Mouse (Mus musculus): Measurements from ENCODE around the gene Slc50a1. TPM values are rescaled to one million over a fixed set of nuclear protein-coding genes. Genes with fewer than 3 reads are reported as not detected.

Gene Slc50a1
- polyA plus RNA-seq, 1 experiment from 2014 or later: 81.7 TPM

DNA sequence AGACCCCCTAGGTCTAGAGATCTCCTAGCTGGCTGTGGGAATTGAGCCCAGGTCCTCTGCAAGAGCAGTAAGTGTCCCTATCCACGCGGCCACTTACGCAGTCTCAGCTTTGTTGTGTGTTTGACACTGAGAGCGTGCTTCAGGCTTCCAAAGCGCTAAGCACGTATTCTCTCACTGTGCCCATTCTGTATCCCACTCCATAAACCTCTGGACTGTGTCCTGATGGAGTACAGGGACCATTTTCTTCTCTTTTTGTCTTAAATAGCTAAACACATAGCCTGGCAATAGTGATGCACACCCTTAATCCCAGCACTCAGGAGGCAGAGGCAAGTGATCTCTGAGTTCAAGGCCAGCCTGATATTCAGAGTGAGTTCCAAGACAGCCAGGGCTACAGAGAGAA, 28.5 kb upstream of the Slc50a1 start:
- WGBS: 85% methylated on average over 6 of the region's 6 CpGs
- H3K9me3 ChIP-seq (replicated peaks; ENCODE audit: control insufficient read depth, low read length): no peaks in the 10 kb centered on the region
- H3K27me3 ChIP-seq (ENCODE audit: control insufficient read depth, insufficient read depth, low read length): no peaks in the 10 kb centered on the region; the same call in 1 of the 2 replicates
- H3K4me1 ChIP-seq (ENCODE audit: control insufficient read depth, insufficient read depth, low read length): peaks cover 5% of the 10 kb centered on the region; the same call in 1 of the 2 replicates
- no peak overlapping the region for H3K27ac ChIP-seq (ENCODE audit: low read length)
- no peaks in the 10 kb centered on the region for H3K36me3 ChIP-seq (ENCODE audit: control insufficient read depth, insufficient read depth, low read length)
- H3K4me3 ChIP-seq (replicated peaks; ENCODE audit: low read length): no peak overlapping the region
- no peak overlapping the region for H3K4me2 ChIP-seq (ENCODE audit: low read depth, low read length)
- no peak for ATAC-seq (ENCODE audit: insufficient read depth, low FRiP score)
- no peak overlapping the region for H3K9ac ChIP-seq (ENCODE audit: low read length)

DNA sequence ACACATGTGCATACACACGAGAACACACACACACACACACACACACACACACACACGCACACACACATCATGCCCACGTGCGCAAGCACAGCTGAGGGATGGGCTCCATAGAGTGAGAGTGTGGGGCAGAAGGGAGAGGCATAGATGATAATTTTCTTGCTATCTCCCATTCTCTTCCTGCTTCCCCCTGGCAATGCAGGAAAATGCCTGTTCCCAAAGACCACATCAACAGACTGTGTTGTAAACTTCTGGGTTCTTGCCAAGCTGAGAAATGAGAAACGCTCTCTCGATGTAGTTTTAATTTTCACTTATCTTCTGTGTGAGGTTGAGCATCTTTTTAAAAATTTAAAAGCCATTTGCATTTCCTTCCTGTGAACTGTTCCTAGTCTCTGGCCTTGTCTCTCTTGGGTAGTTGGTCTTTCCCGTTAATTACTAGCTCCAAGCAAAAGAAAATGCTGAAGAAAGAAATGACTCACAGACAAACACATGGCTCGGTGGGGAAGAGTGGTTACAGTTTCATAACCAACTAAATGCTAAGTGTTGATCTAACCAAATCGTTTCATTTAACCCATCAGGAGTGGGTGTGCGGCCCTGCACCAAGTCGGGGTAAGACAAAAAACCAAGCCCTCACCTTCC, 26.5 kb upstream of the Slc50a1 start:
- Histone ChIP-seq H3K27me3 (ENCODE audit: control insufficient read depth, insufficient read depth, low read length) (no peaks in the 10 kb centered on the region; the same call in 1 of the 2 replicates), H3K9me3 (replicated peaks; ENCODE audit: control insufficient read depth, low read length) (no peaks in the 10 kb centered on the region), H3K9ac (ENCODE audit: low read length) (no peak overlapping the region), H3K4me3 (replicated peaks; ENCODE audit: low read length) (no peak overlapping the region), H3K4me2 (ENCODE audit: low read depth, low read length) (no peak overlapping the region), H3K4me1 (ENCODE audit: control insufficient read depth, insufficient read depth, low read length) (peaks cover 5% of the 10 kb centered on the region; the same call in 1 of the 2 replicates), H3K27ac (ENCODE audit: low read length) (no peak overlapping the region), H3K36me3 (ENCODE audit: control insufficient read depth, insufficient read depth, low read length) (no peaks in the 10 kb centered on the region)
- WGBS: 83% methylated on average over 11 of the region's 11 CpGs
- ATAC-seq (ENCODE audit: insufficient read depth, low FRiP score): no peak

DNA sequence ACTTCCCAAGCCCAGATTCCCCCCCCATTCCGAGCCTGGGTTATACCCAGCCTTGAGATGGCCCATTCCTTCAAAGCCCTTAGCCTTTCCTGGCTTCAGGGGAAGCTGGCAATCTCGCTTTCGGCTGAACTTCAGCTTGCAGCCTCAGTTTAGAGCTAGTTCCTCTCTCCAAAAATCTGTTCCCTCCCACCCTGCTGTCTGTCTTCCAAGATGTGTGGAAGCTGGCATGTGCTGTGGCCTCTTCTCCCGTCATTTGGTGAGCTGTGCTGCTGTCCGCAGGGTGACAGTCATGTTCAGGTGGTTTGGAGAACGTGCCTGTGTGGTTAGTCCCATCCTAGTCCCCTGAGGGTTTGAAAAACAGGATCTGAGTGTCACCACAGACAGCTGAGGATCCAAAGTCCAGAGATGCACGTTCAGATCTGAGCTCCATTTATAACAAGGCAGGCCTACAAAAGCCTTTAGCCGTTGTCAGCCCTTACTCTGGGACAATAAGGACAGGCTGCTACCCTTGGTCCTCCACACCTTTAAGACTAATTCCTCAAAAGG, 25.4 kb upstream of the Slc50a1 start:
- H3K27me3 ChIP-seq (ENCODE audit: control insufficient read depth, insufficient read depth, low read length): no peaks in the 10 kb centered on the region; the same call in 1 of the 2 replicates

DNA sequence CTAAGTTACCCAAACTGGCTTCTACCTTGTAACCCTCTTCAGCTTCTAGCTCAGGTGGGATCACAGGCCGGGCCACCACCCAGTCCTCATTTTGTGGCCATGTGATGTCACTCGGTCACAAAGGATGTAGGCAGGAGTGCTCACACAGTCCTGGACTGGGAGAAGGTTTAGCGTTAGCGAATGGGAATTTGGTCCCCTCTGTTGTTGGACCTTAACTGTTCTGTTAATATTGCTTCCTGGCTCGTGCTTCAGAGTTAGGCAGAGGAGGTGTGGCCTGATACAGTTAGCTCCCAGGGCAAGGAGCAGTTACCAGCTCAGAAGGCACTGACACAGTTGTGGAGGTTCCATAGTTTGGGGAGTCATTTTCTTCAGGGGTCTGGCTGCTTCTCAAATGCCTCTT, 23.8 kb upstream of the Slc50a1 start:
- no peaks in the 10 kb centered on the region for H3K9me3 ChIP-seq (replicated peaks; ENCODE audit: control insufficient read depth, low read length)
- H3K4me3 ChIP-seq (replicated peaks; ENCODE audit: low read length): no peak overlapping the region
- H3K4me1 ChIP-seq (ENCODE audit: control insufficient read depth, insufficient read depth, low read length): no peaks in the 10 kb centered on the region
- H3K4me2 ChIP-seq (ENCODE audit: low read depth, low read length): no peak overlapping the region
- H3K27ac ChIP-seq (ENCODE audit: low read length): no peak overlapping the region
- WGBS: 71% methylated on average over 5 of the region's 5 CpGs
- no peak for ATAC-seq (ENCODE audit: insufficient read depth, low FRiP score)
- no peak overlapping the region for H3K9ac ChIP-seq (ENCODE audit: low read length)
- H3K36me3 ChIP-seq (ENCODE audit: control insufficient read depth, insufficient read depth, low read length): no peaks in the 10 kb centered on the region
- H3K27me3 ChIP-seq (ENCODE audit: control insufficient read depth, insufficient read depth, low read length): no peaks in the 10 kb centered on the region

More for the DNA sequence above, 25.4 kb upstream of the Slc50a1 start:
- Histone ChIP-seq H3K4me1 (ENCODE audit: control insufficient read depth, insufficient read depth, low read length) (peaks cover 5% of the 10 kb centered on the region; the same call in 1 of the 2 replicates), H3K4me2 (ENCODE audit: low read depth, low read length) (no peak overlapping the region), H3K9ac (ENCODE audit: low read length) (no peak overlapping the region), H3K9me3 (replicated peaks; ENCODE audit: control insufficient read depth, low read length) (no peaks in the 10 kb centered on the region), H3K36me3 (ENCODE audit: control insufficient read depth, insufficient read depth, low read length) (no peaks in the 10 kb centered on the region), H3K27ac (ENCODE audit: low read length) (no peak overlapping the region), H3K4me3 (replicated peaks; ENCODE audit: low read length) (no peak overlapping the region)
- 84% methylated on average over 8 of the region's 8 CpGs for WGBS
- no peak for ATAC-seq (ENCODE audit: insufficient read depth, low FRiP score)

DNA sequence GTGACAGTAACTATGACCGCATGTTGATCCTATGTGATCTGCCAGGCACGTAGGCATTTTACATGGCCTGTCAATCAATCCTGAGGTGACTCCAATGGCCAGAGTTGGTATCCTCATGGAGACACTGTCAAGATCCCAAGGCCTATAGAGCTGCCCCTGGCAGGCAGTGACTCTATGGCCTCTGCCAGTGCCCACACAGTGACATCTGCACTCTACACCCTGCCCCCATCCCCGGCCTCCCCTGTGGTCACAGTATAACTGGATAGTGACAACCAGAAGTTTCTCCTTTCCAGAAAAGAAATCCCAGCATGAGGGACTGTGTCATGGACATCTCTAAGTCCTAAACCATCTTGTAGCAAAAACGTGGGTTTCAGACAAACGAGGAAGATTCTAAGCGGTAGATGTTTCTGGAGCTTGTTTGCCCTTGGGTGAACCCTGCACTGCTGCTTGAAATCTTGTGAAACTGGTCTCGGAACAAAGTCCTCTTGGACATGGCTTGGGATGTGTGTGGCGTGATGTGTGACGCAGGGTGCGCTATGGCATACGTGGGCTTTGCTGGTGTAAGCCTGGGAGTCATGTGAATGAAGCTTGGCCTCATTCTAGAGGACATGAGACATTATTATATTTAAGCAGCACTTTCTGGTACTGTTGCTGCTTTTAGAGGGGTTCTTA, 23.0 kb upstream of the Slc50a1 start:
- ATAC-seq (ENCODE audit: insufficient read depth, low FRiP score): no peak
- H3K27ac ChIP-seq (ENCODE audit: low read length): no peak overlapping the region
- H3K27me3 ChIP-seq (ENCODE audit: control insufficient read depth, insufficient read depth, low read length): no peaks in the 10 kb centered on the region
- no peaks in the 10 kb centered on the region for H3K9me3 ChIP-seq (replicated peaks; ENCODE audit: control insufficient read depth, low read length)
- 82% methylated on average over 11 of the region's 11 CpGs for WGBS
- H3K4me2 ChIP-seq (ENCODE audit: low read depth, low read length): no peak overlapping the region
- H3K4me3 ChIP-seq (replicated peaks; ENCODE audit: low read length): no peak overlapping the region
- no peaks in the 10 kb centered on the region for H3K36me3 ChIP-seq (ENCODE audit: control insufficient read depth, insufficient read depth, low read length)
- no peak overlapping the region for H3K9ac ChIP-seq (ENCODE audit: low read length)
- H3K4me1 ChIP-seq (ENCODE audit: control insufficient read depth, insufficient read depth, low read length): no peaks in the 10 kb centered on the region

- H3K9ac ChIP-seq (ENCODE audit: low read length): no peak overlapping the region
- ATAC-seq (ENCODE audit: insufficient read depth, low FRiP score): no peak
- no peak overlapping the region for H3K4me3 ChIP-seq (replicated peaks; ENCODE audit: low read length)
- no peaks in the 10 kb centered on the region for H3K9me3 ChIP-seq (replicated peaks; ENCODE audit: control insufficient read depth, low read length)
- WGBS: 67% methylated on average over 5 of the region's 5 CpGs
- no peak overlapping the region for H3K27ac ChIP-seq (ENCODE audit: low read length)
- H3K4me1 ChIP-seq (ENCODE audit: control insufficient read depth, insufficient read depth, low read length): no peaks in the 10 kb centered on the region
- no peaks in the 10 kb centered on the region for H3K36me3 ChIP-seq (ENCODE audit: control insufficient read depth, insufficient read depth, low read length)
- H3K4me2 ChIP-seq (ENCODE audit: low read depth, low read length): no peak overlapping the region
- no peaks in the 10 kb centered on the region for H3K27me3 ChIP-seq (ENCODE audit: control insufficient read depth, insufficient read depth, low read length)
These were observed 21.9 kb upstream of the Slc50a1 start for GRCm38 (mm10) chr3:89292303-89292702.

DNA sequence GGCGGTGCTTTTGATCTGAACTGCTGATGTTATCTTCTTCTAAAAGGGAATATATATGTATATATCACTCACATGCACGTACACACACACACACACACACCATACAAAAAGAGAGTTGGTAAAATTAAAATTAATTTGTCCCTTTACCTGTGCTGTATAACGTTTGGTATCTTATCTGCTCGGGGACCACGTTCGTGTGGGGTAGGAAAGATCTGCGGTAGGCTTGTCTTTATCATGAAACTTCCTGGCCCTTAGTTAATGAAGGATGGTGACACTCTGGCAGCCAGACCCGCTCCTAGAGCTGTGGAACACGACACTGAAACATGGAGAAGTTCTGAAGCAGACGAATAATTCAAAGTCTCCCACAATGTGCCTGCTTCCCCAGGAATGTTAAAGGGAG, 21.5 kb upstream of the Slc50a1 start:
- no peaks in the 10 kb centered on the region for H3K9me3 ChIP-seq (replicated peaks; ENCODE audit: control insufficient read depth, low read length)
- WGBS: 51% methylated on average over 10 of the region's 10 CpGs
- H3K4me2 ChIP-seq (ENCODE audit: low read depth, low read length): no peak overlapping the region
- no peak overlapping the region for H3K27ac ChIP-seq (ENCODE audit: low read length)
- H3K36me3 ChIP-seq (ENCODE audit: control insufficient read depth, insufficient read depth, low read length): no peaks in the 10 kb centered on the region
- H3K4me1 ChIP-seq (ENCODE audit: control insufficient read depth, insufficient read depth, low read length): no peaks in the 10 kb centered on the region
- H3K4me3 ChIP-seq (replicated peaks; ENCODE audit: low read length): no peak overlapping the region
- ATAC-seq (ENCODE audit: insufficient read depth, low FRiP score): no peak
- H3K9ac ChIP-seq (ENCODE audit: low read length): no peak overlapping the region
- H3K27me3 ChIP-seq (ENCODE audit: control insufficient read depth, insufficient read depth, low read length): no peaks in the 10 kb centered on the region

DNA sequence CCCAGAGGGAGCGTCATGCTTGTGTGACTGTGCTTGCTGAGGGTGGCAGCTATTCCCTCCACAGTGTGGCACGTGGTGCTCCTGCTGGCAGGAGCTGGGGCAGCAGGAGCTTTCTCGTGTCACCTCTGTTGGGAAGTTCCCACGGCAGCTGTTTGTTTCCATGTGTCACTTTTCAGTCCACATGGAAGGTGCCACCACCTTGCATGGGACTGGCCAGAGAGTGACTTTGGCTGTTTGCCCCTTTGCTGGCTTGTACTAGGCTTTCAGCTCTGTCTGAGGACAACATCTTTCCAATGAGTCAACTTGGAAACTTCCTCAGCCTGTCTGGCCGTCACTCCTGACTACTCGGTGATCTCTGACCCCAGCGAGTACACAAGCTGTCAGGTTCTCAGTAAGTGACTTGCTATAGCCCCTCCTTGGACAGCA, 18.1 kb upstream of the Slc50a1 start:
- no peak overlapping the region for H3K9ac ChIP-seq (ENCODE audit: low read length)
- H3K4me2 ChIP-seq (ENCODE audit: low read depth, low read length): no peak overlapping the region
- 29% methylated on average over 7 of the region's 7 CpGs for WGBS
- no peaks in the 10 kb centered on the region for H3K4me1 ChIP-seq (ENCODE audit: control insufficient read depth, insufficient read depth, low read length)
- H3K27me3 ChIP-seq (ENCODE audit: control insufficient read depth, insufficient read depth, low read length): no peaks in the 10 kb centered on the region
- ATAC-seq (ENCODE audit: insufficient read depth, low FRiP score): no peak
- H3K27ac ChIP-seq (ENCODE audit: low read length): no peak overlapping the region
- no peaks in the 10 kb centered on the region for H3K9me3 ChIP-seq (replicated peaks; ENCODE audit: control insufficient read depth, low read length)
- H3K36me3 ChIP-seq (ENCODE audit: control insufficient read depth, insufficient read depth, low read length): no peaks in the 10 kb centered on the region
- H3K4me3 ChIP-seq (replicated peaks; ENCODE audit: low read length): no peak overlapping the region

DNA sequence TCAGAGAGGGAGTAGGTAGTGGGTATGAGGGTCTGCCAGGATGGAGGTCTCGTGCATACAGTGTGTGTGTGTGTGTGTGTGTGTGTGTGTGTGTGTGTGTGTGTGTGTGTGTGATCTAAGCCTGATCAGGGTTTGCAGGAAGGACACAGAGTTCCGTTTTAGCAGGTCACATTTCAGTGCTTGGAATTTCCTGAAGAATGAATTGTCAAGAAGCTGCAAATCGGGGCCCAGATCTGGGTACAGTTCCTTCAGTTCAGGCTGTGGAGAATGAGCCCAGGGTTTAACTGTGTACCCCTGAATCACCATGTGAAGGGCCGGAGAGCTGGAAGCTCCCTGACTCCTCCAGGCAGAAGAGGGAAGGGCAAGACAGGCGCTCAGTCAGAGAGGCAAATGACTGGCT, 16.9 kb upstream of the Slc50a1 start:
- ATAC-seq (ENCODE audit: insufficient read depth, low FRiP score): no peak
- no peak overlapping the region for H3K4me3 ChIP-seq (replicated peaks; ENCODE audit: low read length)
- no peak overlapping the region for H3K4me2 ChIP-seq (ENCODE audit: low read depth, low read length)
- H3K4me1 ChIP-seq (ENCODE audit: control insufficient read depth, insufficient read depth, low read length): no peaks in the 10 kb centered on the region
- no peaks in the 10 kb centered on the region for H3K36me3 ChIP-seq (ENCODE audit: control insufficient read depth, insufficient read depth, low read length)
- H3K27me3 ChIP-seq (ENCODE audit: control insufficient read depth, insufficient read depth, low read length): no peaks in the 10 kb centered on the region
- 56% methylated on average over 5 of the region's 5 CpGs for WGBS
- H3K9me3 ChIP-seq (replicated peaks; ENCODE audit: control insufficient read depth, low read length): no peaks in the 10 kb centered on the region
- no peak overlapping the region for H3K9ac ChIP-seq (ENCODE audit: low read length)
- no peak overlapping the region for H3K27ac ChIP-seq (ENCODE audit: low read length)

Measured in stomach, embryonic 16.5 days (tissue).